Mouse (Mus musculus) E14TG2a.4 (cell line): ENCODE results near the gene Gm10226.

Experiments used
- CTCF ChIP-seq: conservative IDR thresholded peaks from 2 replicates; pipeline ENCODE4 v1.5.1; 2014; ENCODE audit warnings: low read length
- POU5F1 ChIP-seq: IDR thresholded peaks from 2 replicates; pipeline ENCODE4 v1.6.1; 2014; ENCODE audit warnings: low read length, borderline replicate concordance

DNA sequence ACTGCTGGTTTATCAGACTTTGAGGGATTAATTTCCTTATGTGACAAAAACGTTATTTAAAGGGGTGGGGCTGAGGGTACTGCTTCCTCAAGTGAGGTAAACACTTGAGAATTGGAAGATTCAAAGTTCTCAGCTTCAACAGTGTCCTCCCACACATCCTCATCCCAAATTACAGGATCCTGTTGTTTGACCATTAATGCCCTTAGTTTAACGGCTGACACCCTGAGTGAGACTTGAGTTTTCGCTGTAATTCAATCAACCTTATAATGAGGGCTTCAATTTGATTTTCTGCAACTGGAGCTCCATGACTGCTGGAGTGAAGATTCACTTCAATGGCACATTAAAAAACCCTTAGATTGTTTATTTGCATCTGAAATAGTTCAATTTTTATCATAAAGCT is 1.7 kb downstream of the Gm10226 start:
- no peak for TF ChIP-seq CTCF
- no peak for TF ChIP-seq POU5F1
